Mouse (Mus musculus): Measurements from ENCODE around the gene Slc43a3. TPM values are rescaled to one million over a fixed set of nuclear protein-coding genes. Genes with fewer than 3 reads are reported as not detected.
"Not testable (repeated sequence)": the region's sequence is repeated elsewhere in the genome, so short reads cannot be mapped to it uniquely, and the experiment has no call there.

Gene Slc43a3
- polyA plus RNA-seq (2016; fragmentation: Nextera tagmentation; extraction: Ambion mirVana) = 30.4 and 32.8 TPM in 2 replicates

DNA sequence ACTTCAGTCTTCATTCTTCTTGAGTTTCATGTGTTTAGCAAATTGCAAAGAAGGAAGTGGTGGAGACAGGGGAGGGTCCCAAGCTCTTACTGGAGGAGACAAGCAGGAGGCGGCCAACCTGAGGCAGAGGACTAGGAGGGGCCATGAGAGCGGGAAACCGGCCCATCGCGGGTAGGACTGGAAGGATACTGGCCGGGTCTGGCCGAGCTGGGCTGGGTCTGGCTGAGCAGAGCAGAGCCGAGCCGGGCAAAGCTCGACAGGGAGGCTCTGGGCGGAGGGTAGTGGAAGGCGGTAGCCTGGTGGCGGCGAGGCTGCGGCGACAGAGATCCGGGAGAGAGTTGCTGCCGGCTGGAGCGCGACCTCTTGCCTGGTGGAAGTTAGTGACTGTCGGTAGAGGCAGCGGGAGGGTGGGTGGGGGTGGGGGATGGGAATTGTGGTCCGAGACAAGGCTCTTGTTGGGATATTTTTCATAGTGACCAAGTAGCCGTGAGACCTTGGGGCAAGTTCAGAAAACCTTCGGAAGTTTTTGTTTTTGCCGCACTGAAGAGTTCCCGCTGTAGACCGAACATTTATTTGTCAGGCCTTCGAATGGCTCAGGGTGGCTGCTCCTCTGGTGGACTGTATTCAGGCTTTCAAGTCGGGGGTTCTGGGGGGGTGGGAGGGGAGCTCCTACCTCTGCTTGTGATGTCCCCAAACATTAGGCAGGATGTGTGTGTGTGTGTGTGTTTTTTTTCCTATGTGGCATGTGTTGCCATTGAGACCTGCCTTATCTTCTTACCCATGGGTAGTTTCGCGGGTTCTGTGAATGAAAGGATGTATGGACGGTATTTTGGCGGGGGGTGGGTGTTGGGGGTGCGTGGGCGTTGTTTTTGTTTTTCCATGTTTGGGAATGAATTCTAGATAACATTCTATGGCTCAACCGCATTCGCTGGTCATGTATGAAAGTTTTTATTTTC, at the start of gene Slc43a3:
TSS of gene Slc43a3 (plus strand) at position 106 of the 956 bp plus-strand sequence.
- Histone ChIP-seq H3K9me3 (replicated peaks) (no peaks in the 10 kb centered on the region), H3K27ac (peak within 1 kb of the TSS; percentile 93), H3K27me3 (ENCODE audit: low read depth, poor library complexity, severe bottlenecking) (no peaks in the 10 kb centered on the region), H3K36me3 (peaks cover 19% of the 10 kb centered on the region), H3K4me1 (peaks cover 19% of the 10 kb centered on the region), H3K4me3 (peak within 1 kb of the TSS; percentile 62)
- DNase-seq (ENCODE audit: low spot score) = peak; percentile 85
- 22% methylated on average over 38 of the region's 38 CpGs for WGBS

DNA sequence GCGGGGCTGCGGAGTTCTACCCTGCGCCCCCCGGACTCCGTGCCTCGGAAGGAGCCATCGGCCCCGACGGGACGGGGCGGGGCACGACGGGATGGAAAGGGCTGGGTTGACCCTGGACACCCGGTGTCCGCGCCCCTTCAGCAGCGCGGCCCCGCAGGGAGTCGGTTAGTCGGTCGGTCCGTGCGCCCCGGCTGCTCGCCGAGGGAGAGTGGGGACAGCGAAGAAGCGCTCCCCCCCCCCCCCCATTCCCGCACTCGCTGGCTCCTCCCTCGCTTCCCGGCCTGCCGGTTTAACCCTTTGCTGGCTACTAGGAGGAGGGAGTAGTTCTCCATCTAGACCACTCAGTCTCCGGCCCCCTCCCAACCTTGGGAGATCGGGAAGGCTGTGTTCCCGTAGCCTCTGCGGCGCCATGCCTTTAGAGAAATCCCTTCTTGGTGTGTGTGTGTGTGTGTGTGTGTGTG, 49.5 kb upstream of the Slc43a3 start:
- Histone ChIP-seq H3K27me3 (ENCODE audit: low read depth, poor library complexity, severe bottlenecking) (peaks cover 96% of the 10 kb centered on the region), H3K4me1 (peaks cover 56% of the 10 kb centered on the region), H3K4me3 (peak overlapping the region; percentile 63), H3K9me3 (replicated peaks) (no peaks in the 10 kb centered on the region), H3K36me3 (no peaks in the 10 kb centered on the region), H3K27ac (peak overlapping the region; percentile 61)
- DNase-seq (ENCODE audit: low spot score) = peak; percentile 78
- under 1% methylated on average over 33 of the region's 39 CpGs for WGBS

DNA sequence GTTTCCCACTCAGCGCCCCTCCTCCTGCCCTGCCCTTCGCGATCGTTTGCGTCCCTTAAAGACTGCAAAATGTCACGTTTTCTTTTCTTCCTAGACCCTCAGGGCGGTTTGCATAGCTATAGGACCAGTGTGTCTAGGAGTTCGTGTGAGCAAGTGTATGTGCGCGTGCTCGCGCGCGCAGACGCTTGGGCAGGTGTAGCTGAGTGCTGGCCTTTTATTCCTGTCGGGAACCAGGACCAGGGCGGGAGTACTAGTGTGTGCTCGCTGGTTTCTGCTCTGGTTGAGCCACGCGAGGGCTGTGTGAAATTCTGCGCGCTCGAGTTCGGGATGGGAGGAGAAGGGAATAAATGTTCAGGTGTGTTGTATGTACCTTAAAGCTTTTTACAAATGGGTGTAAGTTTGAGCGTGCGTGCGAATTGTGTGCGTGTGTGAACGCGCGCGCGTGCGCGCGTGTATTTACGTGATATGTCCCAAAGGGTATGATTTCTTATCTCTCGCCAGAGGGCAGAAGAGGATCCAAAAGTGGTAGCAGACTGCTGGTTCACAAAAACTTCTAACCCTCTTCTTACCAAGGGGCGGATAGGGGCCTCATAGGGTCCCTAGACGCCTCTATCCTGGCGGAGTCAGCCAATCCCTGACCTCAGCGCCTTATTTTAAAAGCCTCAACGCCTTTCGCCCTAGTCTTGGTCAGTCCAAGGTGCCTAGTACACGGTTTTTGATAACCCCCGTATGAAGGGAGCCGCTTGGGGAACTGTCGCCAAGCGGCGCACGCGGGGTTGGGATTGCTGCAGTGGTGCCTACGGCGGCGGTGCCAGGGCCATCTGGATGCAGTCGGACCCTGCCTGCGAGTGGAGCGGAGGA, 48.7 kb upstream of the Slc43a3 start:
- Histone ChIP-seq H3K27me3 (ENCODE audit: low read depth, poor library complexity, severe bottlenecking) (peaks cover 96% of the 10 kb centered on the region), H3K4me1 (peaks cover 54% of the 10 kb centered on the region), H3K36me3 (no peaks in the 10 kb centered on the region), H3K9me3 (replicated peaks) (no peaks in the 10 kb centered on the region), H3K27ac (no peak overlapping the region), H3K4me3 (peak overlapping the region; percentile 63)
- peak; percentile 63 for DNase-seq (ENCODE audit: low spot score)
- WGBS = under 1% methylated on average over 58 of the region's 58 CpGs

DNA sequence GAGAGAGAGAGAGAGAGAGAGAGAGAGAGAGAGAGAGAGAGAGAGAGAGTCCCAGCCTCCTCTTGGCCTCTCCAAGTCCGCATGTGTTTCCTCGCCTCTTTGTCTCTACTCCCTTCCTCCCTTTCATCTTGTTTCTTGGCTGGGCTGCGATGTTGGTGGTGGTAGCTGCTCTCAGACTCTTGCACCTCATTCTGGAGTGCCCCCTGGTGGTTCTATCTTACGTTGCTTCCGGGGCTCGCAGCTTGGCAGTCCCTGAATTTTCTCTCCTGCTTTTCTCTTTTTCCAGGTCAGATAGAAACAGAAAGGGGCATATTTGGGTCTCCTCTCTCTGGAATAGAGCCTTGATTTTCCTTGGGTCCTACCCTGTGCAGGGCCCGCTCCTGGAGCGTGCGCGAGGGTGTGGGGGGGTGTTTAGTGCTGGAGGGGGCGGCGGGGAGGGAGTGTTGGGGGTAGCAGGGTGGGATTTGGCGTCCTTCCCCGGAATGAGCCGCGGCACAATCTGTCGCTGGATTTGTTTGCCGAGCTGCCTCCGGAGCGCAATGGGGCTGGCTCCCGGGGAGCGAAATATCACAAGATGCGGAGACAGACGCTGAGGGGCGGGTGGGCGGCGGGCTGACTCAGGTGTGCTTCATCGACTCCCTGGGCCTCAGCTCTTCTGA, 47.6 kb upstream of the Slc43a3 start:
- H3K4me1 ChIP-seq = peaks cover 42% of the 10 kb centered on the region
- H3K36me3 ChIP-seq = no peaks in the 10 kb centered on the region
- H3K27ac ChIP-seq = no peak overlapping the region

GRCm38 (mm10) chr2:84889316-84890044, 46.9 kb upstream of the Slc43a3 start:
- H3K4me3 ChIP-seq = peak overlapping the region; percentile 40
- no peaks in the 10 kb centered on the region for H3K36me3 ChIP-seq
- H3K4me1 ChIP-seq = peaks cover 39% of the 10 kb centered on the region
- no peak overlapping the region for H3K27ac ChIP-seq
- no peaks in the 10 kb centered on the region for H3K9me3 ChIP-seq (replicated peaks)
- peaks cover 85% of the 10 kb centered on the region for H3K27me3 ChIP-seq (ENCODE audit: low read depth, poor library complexity, severe bottlenecking)
- 12% methylated on average over 14 of the region's 14 CpGs for WGBS
- DNase-seq (ENCODE audit: low spot score) = peak; percentile 53

More for the DNA sequence above, 47.6 kb upstream of the Slc43a3 start:
- WGBS = 3% methylated on average over 28 of the region's 28 CpGs
- Histone ChIP-seq H3K4me3 (peak overlapping the region; percentile 40), H3K9me3 (replicated peaks) (no peaks in the 10 kb centered on the region), H3K27me3 (ENCODE audit: low read depth, poor library complexity, severe bottlenecking) (peaks cover 92% of the 10 kb centered on the region)
- peak; percentile 74 for DNase-seq (ENCODE audit: low spot score)

GRCm38 (mm10) chr2:84890045-84890340, 46.4 kb upstream of the Slc43a3 start:
- 3% methylated on average over 5 of the region's 5 CpGs for WGBS
- H3K27me3 ChIP-seq (ENCODE audit: low read depth, poor library complexity, severe bottlenecking) = peaks cover 80% of the 10 kb centered on the region
- peak; percentile 85 for DNase-seq (ENCODE audit: low spot score)
- no peak overlapping the region for H3K27ac ChIP-seq
- no peaks in the 10 kb centered on the region for H3K36me3 ChIP-seq
- H3K4me1 ChIP-seq = peaks cover 39% of the 10 kb centered on the region
- no peak overlapping the region for H3K4me3 ChIP-seq
- H3K9me3 ChIP-seq (replicated peaks) = no peaks in the 10 kb centered on the region

GRCm38 (mm10) chr2:84893359-84893758, 43.0 kb upstream of the Slc43a3 start:
- Histone ChIP-seq H3K4me1 (peaks cover 10% of the 10 kb centered on the region), H3K4me3 (no peak overlapping the region), H3K36me3 (no peaks in the 10 kb centered on the region), H3K9me3 (replicated peaks) (no peaks in the 10 kb centered on the region), H3K27ac (no peak overlapping the region), H3K27me3 (ENCODE audit: low read depth, poor library complexity, severe bottlenecking) (peaks cover 46% of the 10 kb centered on the region)
- DNase-seq (ENCODE audit: low spot score) = no peak
- WGBS = 55% methylated on average over 6 of the region's 6 CpGs

DNA sequence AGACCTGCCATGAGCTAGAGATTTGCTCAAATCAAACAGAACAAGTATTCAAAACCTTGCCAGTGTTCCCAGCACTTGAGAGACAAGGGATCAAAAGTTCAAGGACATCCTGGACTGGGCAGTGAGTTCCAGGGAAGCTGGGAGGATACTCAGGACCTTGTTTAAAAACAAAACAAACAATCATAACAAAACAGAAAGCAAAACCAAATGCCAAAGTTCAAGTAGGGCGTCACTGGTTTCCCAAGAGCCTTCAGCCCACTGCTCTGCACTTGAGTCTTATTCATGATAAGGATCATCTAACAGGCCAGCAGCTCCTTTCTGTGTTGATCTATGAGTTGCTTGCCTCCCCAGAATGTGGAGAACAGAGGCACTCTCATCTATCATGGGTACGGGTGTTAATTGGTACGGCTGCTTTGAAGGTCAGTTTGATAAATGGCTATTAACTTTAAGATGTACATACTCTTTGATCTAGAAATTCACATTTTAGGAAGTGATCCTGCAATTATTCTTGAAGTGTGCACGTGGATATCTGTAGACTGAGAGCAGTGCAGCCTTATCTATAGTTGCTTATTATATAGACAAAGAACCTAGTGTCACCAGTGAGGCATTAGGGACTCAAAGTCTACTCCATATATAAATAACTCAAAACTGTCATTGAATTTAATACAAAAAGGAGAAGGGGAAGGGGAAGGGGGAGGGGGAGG, 40.7 kb upstream of the Slc43a3 start:
- WGBS = 42% methylated on average over 4 of the region's 4 CpGs

DNA sequence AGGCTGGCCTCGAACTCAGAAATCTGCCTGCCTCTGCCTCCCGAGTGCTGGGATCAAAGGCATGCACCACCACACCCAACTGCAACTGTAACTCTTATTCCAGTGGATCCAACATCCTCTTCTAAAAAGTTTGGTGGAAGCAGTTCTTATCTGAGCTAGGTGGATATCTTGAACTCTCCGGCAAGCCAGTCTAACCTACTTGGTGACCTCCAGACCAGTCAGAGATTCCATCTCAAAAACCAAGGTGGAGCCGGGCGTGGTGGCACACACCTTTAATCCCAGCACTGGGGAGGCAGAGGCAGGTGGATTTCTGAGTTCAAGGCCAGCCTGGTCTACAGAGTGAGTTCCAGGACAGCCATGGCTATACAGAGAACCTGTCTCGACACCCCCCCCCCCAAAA, 39.7 kb upstream of the Slc43a3 start:
- not testable (repeated sequence) for H3K27ac ChIP-seq; H3K4me3 ChIP-seq; DNase-seq (ENCODE audit: low spot score); H3K9me3 ChIP-seq (replicated peaks); H3K36me3 ChIP-seq; H3K4me1 ChIP-seq
- 95% methylated on average over 6 of the region's 6 CpGs for WGBS
- H3K27me3 ChIP-seq (ENCODE audit: low read depth, poor library complexity, severe bottlenecking) = peaks cover 16% of the 10 kb centered on the region; the same call in 1 of the 2 replicates

More for the DNA sequence above, 40.7 kb upstream of the Slc43a3 start:
- H3K9me3 ChIP-seq (replicated peaks) = no peaks in the 10 kb centered on the region
- no peak overlapping the region for H3K27ac ChIP-seq
- H3K27me3 ChIP-seq (ENCODE audit: low read depth, poor library complexity, severe bottlenecking) = peaks cover 23% of the 10 kb centered on the region
- H3K4me1 ChIP-seq = no peaks in the 10 kb centered on the region
- H3K36me3 ChIP-seq = no peaks in the 10 kb centered on the region
- H3K4me3 ChIP-seq = no peak overlapping the region
- DNase-seq (ENCODE audit: low spot score) = no peak

GRCm38 (mm10) chr2:84912722-84913121, 23.7 kb upstream of the Slc43a3 start:
- Histone ChIP-seq H3K36me3 (no peaks in the 10 kb centered on the region), H3K4me3 (no peak overlapping the region)
- DNase-seq (ENCODE audit: low spot score) = no peak

DNA sequence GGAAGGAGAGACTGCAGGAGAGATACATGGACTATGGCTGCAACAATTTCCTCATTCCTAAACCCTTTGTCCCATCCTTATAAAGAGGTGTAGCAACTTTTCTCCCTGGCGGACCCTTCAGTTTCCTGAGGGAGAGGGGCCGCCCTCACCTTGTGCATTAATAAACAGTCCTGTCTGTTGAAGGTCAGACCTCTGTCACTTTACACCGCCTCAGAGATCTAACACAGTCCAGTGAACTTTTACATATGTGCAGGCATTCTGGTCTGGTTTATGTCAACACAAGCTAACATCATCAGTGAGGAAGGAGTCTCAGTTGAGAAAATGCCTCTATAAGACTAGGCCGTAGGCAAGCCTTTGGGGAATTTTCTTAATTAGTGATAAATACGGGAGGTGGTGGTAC, 22.5 kb upstream of the Slc43a3 start:
- no peaks in the 10 kb centered on the region for H3K9me3 ChIP-seq (replicated peaks)
- WGBS = 66% methylated on average over 5 of the region's 5 CpGs
- peaks cover 14% of the 10 kb centered on the region for H3K4me1 ChIP-seq
- no peaks in the 10 kb centered on the region for H3K27me3 ChIP-seq (ENCODE audit: low read depth, poor library complexity, severe bottlenecking)
- DNase-seq (ENCODE audit: low spot score) = no peak
- no peak overlapping the region for H3K4me3 ChIP-seq
- H3K36me3 ChIP-seq = no peaks in the 10 kb centered on the region
- H3K27ac ChIP-seq = no peak overlapping the region

More at GRCm38 (mm10) chr2:84912722-84913121, 23.7 kb upstream of the Slc43a3 start:
- peak overlapping the region; percentile 54 for H3K27ac ChIP-seq
- H3K4me1 ChIP-seq = peaks cover 14% of the 10 kb centered on the region
- H3K9me3 ChIP-seq (replicated peaks) = no peaks in the 10 kb centered on the region
- H3K27me3 ChIP-seq (ENCODE audit: low read depth, poor library complexity, severe bottlenecking) = no peaks in the 10 kb centered on the region
- WGBS = 69% methylated on average over 3 of the region's 3 CpGs

Measured in limb, embryonic 10.5 days (tissue).